ENCODE assay signal across 14 mouse cellular contexts in genomic region chr19:10186569-10186968, GRCm38 (mm10). TPM values are rescaled to one million over a fixed set of nuclear protein-coding genes. Genes with fewer than 3 reads are reported as not detected.
"Had no signal": no experiment of that assay in that cellular context is flagged by ENCODE, and none has a peak within 500 bp of the region (broad histone marks: within the 10 kb centered on the region; RNA-seq: fewer than 3 reads in every experiment).

No protein-coding gene starts in this region.

- H3K4me3 ChIP-seq: liver, embryonic 15.5 days had no signal

- H3K4me2 ChIP-seq: liver, embryonic 11.5 days; liver, embryonic 15.5 days; midbrain, embryonic 11.5 days had no signal

- H3K27ac ChIP-seq: liver, embryonic 15.5 days; stomach, postnatal 0 days had no signal

- H3K27me3 ChIP-seq: liver, embryonic 15.5 days had no signal

- H3K9me3 ChIP-seq: liver, embryonic 15.5 days had no signal

- ATAC-seq: intestine, embryonic 16.5 days; lung, postnatal 0 days had no signal

- H3K9ac ChIP-seq: liver, embryonic 15.5 days had no signal

- DNase-seq: kidney, adult 8-10 months; kidney, postnatal 25 days; lung, adult 2 months; lung, postnatal 36 days; thymus, adult 2 months; thymus, postnatal 25 days had no signal

RNA-seq across cellular contexts. Expression of gene Myrf, which starts 54.0 kb away (rescaled TPM):
- total RNA-seq: megakaryocyte progenitor cell, adult 5-6 weeks; neutrophil, adult 5-6 weeks had no signal
